Mouse (Mus musculus) 3T3-L1 (cell line): ENCODE measurements around the gene Gm21800.
"Not testable (repeated sequence)": the region's sequence is repeated elsewhere in the genome, so short reads cannot be mapped to it uniquely, and the experiment has no call there.

ENCODE experiments used
- DNase-seq: peaks from one replicate; pipeline ENCODE4 v3.0.0-alpha.2; 2015; ENCODE audit warnings: low read depth, low spot score

The Gm21800 gene

GRCm38 (mm10) chrY:41406198-41406597 lies at the start of gene Gm21800:
Gm21800 (plus strand) TSS chrY:41406498.
- not testable (repeated sequence) for DNase-seq
